Comparison of ENCODE assay signal across 8 mouse cellular contexts in the genomic region with DNA sequence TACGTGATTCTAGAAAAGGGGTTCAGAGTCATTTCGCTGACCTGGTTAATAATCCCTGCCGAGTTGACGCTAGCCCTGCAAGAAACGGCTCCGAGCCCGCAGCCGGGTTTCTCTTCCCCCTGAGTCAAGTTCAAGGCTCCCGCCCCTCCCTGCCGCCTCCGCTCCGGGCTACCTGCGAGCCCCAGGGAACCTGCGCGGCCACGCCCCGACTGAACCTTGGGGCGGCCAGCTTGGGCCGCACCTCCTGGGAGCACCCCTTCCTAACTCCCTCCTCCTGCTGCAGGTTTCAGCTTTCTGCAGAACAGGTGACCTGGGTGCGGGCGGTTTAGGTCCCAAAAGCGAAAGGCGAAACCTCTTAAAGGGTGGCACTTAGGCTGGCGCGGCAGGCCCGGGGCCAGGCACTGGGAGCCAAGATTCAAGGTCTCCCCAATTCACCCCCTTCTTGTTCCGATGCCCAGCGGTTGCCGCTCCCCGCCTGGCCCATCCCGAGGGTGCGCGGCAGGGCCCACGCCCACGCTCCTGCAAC. TPM values are rescaled to one million over a fixed set of nuclear protein-coding genes. Genes with fewer than 3 reads are reported as not detected.
A peak's percentile ranks its signal among the peaks of the same experiment; 100 is the strongest.
DNase-seq lines count a peak whose midpoint lies in the region; ATAC-seq and TF ChIP-seq lines count a peak whose summit lies in the region.

No protein-coding gene starts in this region.

- 1% methylated on average over 34 of the region's 35 CpGs for WGBS in hindbrain, embryonic 13.5 days
- under 1% methylated on average over 35 of the region's 35 CpGs for WGBS in limb, embryonic 15.5 days
- under 1% methylated on average over 35 of the region's 35 CpGs for WGBS in midbrain, embryonic 15.5 days
- WGBS in stomach, postnatal 0 days: 1% methylated on average over 35 of the region's 35 CpGs

- no peak for TF ChIP-seq EP300 in stomach, postnatal 0 days (optimal IDR thresholded peaks at IDR 0.05)

- ATAC-seq in hindbrain, embryonic 13.5 days (ENCODE audit: low FRiP score): no peak
- no peak for ATAC-seq in limb, embryonic 15.5 days (ENCODE audit: insufficient number of reproducible peaks, low FRiP score, low TSS enrichment, low read depth)
- ATAC-seq in midbrain, embryonic 15.5 days (replicated peaks): 0 out of 2 replicates have a peak, but pooled peaks have one; percentile 12
- ATAC-seq in stomach, postnatal 0 days (ENCODE audit: low FRiP score, low TSS enrichment): peak; percentile 92

- no peak for TF ChIP-seq CTCF in stomach, postnatal 0 days (IDR thresholded peaks at IDR 0.05; ENCODE audit: low read depth)

- no peak overlapping the region for H3K27ac ChIP-seq in hindbrain, embryonic 13.5 days
- H3K27ac ChIP-seq in limb, embryonic 15.5 days: no peak overlapping the region
- H3K27ac ChIP-seq in midbrain, embryonic 15.5 days: no peak overlapping the region
- peak overlapping the region; percentile 45; the same call in 1 of the 2 replicates for H3K27ac ChIP-seq in stomach, postnatal 0 days (replicated peaks)

- H3K9me3 ChIP-seq in hindbrain, embryonic 13.5 days: no peaks in the 10 kb centered on the region
- H3K9me3 ChIP-seq in limb, embryonic 15.5 days: no peaks in the 10 kb centered on the region
- H3K9me3 ChIP-seq in midbrain, embryonic 15.5 days: no peaks in the 10 kb centered on the region
- no peaks in the 10 kb centered on the region for H3K9me3 ChIP-seq in stomach, postnatal 0 days (ENCODE audit: control insufficient read depth, low read length)

- H3K36me3 ChIP-seq in hindbrain, embryonic 13.5 days: no peaks in the 10 kb centered on the region
- H3K36me3 ChIP-seq in limb, embryonic 15.5 days: no peaks in the 10 kb centered on the region
- H3K36me3 ChIP-seq in midbrain, embryonic 15.5 days (replicated peaks): no peaks in the 10 kb centered on the region
- no peaks in the 10 kb centered on the region for H3K36me3 ChIP-seq in stomach, postnatal 0 days (ENCODE audit: control insufficient read depth, insufficient read depth, low read length)

- peak overlapping the region; percentile 99 for H3K4me2 ChIP-seq in hindbrain, embryonic 13.5 days
- peak overlapping the region; percentile 100 for H3K4me2 ChIP-seq in limb, embryonic 15.5 days
- H3K4me2 ChIP-seq in midbrain, embryonic 15.5 days: peak overlapping the region; percentile 95
- peak overlapping the region; percentile 99 for H3K4me2 ChIP-seq in stomach, postnatal 0 days (replicated peaks; ENCODE audit: low read depth)

- H3K27me3 ChIP-seq in hindbrain, embryonic 13.5 days: peaks cover 48% of the 10 kb centered on the region
- H3K27me3 ChIP-seq in limb, embryonic 15.5 days: peaks cover 33% of the 10 kb centered on the region
- H3K27me3 ChIP-seq in midbrain, embryonic 15.5 days (replicated peaks): peaks cover 21% of the 10 kb centered on the region
- no peaks in the 10 kb centered on the region for H3K27me3 ChIP-seq in stomach, postnatal 0 days (ENCODE audit: control insufficient read depth, insufficient read depth, low read length)

- peaks cover 29% of the 10 kb centered on the region for H3K4me1 ChIP-seq in hindbrain, embryonic 13.5 days (replicated peaks)
- H3K4me1 ChIP-seq in limb, embryonic 15.5 days: peaks cover 25% of the 10 kb centered on the region
- peaks cover 20% of the 10 kb centered on the region for H3K4me1 ChIP-seq in midbrain, embryonic 15.5 days
- 0 out of 2 replicates have a peak, but pooled peaks cover 5% of the 10 kb centered on the region for H3K4me1 ChIP-seq in stomach, postnatal 0 days (replicated peaks; ENCODE audit: control insufficient read depth, insufficient read depth)

- intact Hi-C loops in left cerebral cortex, postnatal 10 days (cut with DNase I): no loop called here

- peak; percentile 85 for DNase-seq in CD4-positive helper T cell, adult 2 months (ENCODE audit: low read depth, low spot score)
- peak; percentile 42 for DNase-seq in MN1 (ENCODE audit: low spot score)
- peak; percentile 48 for DNase-seq in embryo, embryonic 9.5 days (ENCODE audit: extremely low spot score)
- peak; percentile 90 for DNase-seq in stomach, postnatal 0 days (ENCODE audit: low spot score)
- no peak for DNase-seq in left cerebral cortex, postnatal 10 days (ENCODE audit: extremely low spot score in 1 of 2, low spot score in 2 of 2)

- peak overlapping the region; percentile 74 for H3K9ac ChIP-seq in hindbrain, embryonic 13.5 days
- H3K9ac ChIP-seq in limb, embryonic 15.5 days: peak overlapping the region; percentile 24; the same call in 1 of the 2 replicates
- H3K9ac ChIP-seq in midbrain, embryonic 15.5 days: peak overlapping the region; percentile 33
- peak overlapping the region; percentile 47 for H3K9ac ChIP-seq in stomach, postnatal 0 days (ENCODE audit: low read length)

- peak overlapping the region; percentile 71 for H3K4me3 ChIP-seq in hindbrain, embryonic 13.5 days
- H3K4me3 ChIP-seq in limb, embryonic 15.5 days: peak overlapping the region; percentile 69
- H3K4me3 ChIP-seq in midbrain, embryonic 15.5 days: peak overlapping the region; percentile 86
- peak overlapping the region; percentile 56 for H3K4me3 ChIP-seq in stomach, postnatal 0 days (ENCODE audit: low read depth, low read length)

RNA-seq across cellular contexts. Expression of a gene that starts 1.8 kb away (rescaled TPM):
- 2.3 and 2.5 TPM in 2 replicates for polyA plus RNA-seq in hindbrain, embryonic 13.5 days (2015; fragmentation: Nextera tagmentation; extraction: Ambion mirVana)
- polyA plus RNA-seq in limb, embryonic 15.5 days (2015; fragmentation: Nextera tagmentation; extraction: Ambion mirVana): 2.4 and 3.3 TPM in 2 replicates
- 3.0 and 3.1 TPM in 2 replicates for polyA plus RNA-seq in midbrain, embryonic 15.5 days (2015; fragmentation: Nextera tagmentation; extraction: Ambion mirVana)
- 2.0 and 2.1 TPM in 2 replicates for polyA plus RNA-seq in stomach, postnatal 0 days (2015; fragmentation: Nextera tagmentation; extraction: Ambion mirVana)
- under 1 TPM; 0.61 to 0.99 TPM for total RNA-seq in left cerebral cortex, postnatal 10 days (2021)

Comparison
In these comparisons a context has a peak if more than half of its experiments do, and no peak if none do; other contexts are left out.
1. DNase-seq: peak in CD4-positive helper T cell, adult 2 months (single experiment), MN1 (single experiment), embryo, embryonic 9.5 days (single experiment) and stomach, postnatal 0 days (single experiment); none in left cerebral cortex, postnatal 10 days (0 of 2).
2. ATAC-seq: peak in midbrain, embryonic 15.5 days (single experiment) and stomach, postnatal 0 days (single experiment); none in hindbrain, embryonic 13.5 days (single experiment) and limb, embryonic 15.5 days (single experiment).
3. H3K9ac ChIP-seq: peak in every context shown above with its lines; median percentile 74 in hindbrain, embryonic 13.5 days; 47 in stomach, postnatal 0 days; 33 in midbrain, embryonic 15.5 days; 24 in limb, embryonic 15.5 days.
4. Peak in every context shown above with its lines, with median percentiles within 50 percentile points of each other: H3K4me2 ChIP-seq and H3K4me3 ChIP-seq.